Mouse (Mus musculus) right cerebral cortex, postnatal 14 days (tissue): ENCODE measurements at regions not wholly inside any gene's neighbourhood (a gene's known extent, or its start where the extent isn't known, plus 50 kb on each side); places are given as distances from the start of the nearest gene placed in this dataset.
"Not testable (repeated sequence)": the region's sequence is repeated elsewhere in the genome, so short reads cannot be mapped to it uniquely, and the experiment has no call there.

Experiments used
- DNase-seq: peaks from one replicate; pipeline ENCODE4 v3.0.0; 2022

DNA sequence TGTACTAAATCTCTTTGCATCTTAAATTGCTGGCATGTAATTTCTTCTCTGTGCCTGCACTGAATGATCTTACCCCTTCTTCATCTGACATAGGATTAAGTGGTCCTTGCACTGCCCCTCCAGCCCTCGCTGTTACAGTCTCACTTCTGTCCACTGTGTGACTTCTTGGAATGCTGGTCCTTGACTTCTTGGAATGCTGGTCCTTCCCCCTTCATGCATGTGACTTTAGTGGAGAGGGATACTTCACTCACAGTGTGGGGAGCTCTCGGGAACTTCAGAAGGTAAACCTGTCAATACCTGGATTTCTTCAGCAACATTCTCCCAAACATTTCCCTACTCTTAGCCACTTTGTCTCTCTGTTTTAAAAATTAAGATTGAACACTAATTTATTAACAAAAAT is 91.0 kb upstream of the Cdk6 start:
- DNase-seq = no peak

GRCm38 (mm10) chr5:3260289-3260688 is 81.0 kb upstream of the Cdk6 start:
- no peak for DNase-seq

DNA sequence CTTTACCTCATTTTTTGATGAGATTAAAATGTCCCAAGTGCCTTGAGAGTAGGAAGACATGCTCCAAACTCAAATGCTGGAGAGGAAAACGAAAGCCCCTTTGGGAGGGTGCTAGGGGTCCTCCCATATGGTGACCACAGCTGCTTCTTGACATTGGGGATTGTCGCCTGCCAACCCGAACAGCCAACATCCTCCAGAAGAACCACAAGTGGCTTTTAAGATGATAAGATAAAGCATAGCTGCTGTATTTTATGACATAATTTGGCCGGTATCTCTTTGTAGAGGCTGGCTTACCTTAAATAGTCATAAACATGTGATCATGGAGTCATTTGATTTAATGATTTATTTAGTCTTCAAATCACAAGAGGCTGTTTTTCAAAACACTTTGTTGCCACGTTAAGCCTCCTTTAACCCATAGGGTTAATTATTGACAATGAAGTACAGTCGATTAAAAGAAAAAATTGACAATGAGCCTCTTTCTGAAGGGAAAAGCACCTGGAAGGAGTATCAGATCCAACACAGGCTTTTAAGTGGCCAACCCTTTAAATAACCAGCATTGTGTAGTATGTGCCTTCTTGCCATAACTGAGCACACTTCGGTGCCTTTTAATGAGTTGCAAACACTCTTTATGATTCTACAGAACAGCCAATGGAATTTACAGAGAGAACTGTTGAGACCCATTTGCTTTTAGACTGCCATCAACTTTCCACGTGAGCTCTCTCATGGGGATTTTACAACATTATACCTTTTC is 76.1 kb upstream of the Cdk6 start:
- not testable (repeated sequence) for DNase-seq

GRCm38 (mm10) chr5:3267021-3267420 is 74.3 kb upstream of the Cdk6 start:
- no peak for DNase-seq

DNA sequence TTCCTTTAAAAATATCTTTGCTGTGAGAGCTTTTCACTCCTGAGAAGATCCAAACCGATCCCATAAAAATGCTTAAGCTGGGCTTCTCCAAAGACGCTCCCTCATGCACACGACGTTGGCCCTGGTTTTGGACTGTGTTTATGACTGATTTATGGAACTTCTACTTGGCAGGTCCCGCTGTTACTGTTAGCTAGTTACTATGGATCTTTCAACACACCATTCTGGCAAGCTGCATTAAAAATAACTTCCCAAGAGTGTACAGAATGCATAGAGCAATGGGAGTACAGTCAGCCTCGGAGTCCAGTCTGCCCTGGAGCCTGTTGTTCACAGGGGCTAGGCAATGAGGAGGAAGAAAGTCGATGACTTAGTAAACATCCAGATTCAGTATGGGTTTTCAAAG is 71.5 kb upstream of the Cdk6 start:
- DNase-seq = no peak

GRCm38 (mm10) chr5:3273140-3273539 is 68.1 kb upstream of the Cdk6 start:
- DNase-seq = not testable (repeated sequence)

DNA sequence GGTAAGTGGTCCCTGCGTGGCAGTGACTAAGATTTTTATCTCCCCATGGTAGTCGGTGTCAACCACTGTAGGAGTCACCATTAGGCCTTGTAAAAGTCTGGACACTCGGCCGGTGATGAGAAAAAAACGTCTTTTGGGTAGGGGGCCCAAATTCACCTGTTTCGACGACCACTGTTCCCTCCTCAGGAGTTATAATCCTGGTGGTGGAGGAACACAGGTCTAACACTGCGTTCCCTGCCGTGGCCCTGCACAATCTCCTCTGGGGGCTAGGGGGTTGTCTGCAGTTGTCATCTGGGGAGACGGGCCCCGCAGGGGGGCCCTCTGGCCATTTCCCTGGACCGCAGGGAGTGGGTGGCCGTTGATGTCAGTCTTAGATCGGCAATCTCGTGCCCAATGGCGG is 64.0 kb upstream of the Cdk6 start:
- DNase-seq = not testable (repeated sequence)

GRCm38 (mm10) chr5:3278956-3279355 is 62.3 kb upstream of the Cdk6 start:
- DNase-seq = not testable (repeated sequence)

DNA sequence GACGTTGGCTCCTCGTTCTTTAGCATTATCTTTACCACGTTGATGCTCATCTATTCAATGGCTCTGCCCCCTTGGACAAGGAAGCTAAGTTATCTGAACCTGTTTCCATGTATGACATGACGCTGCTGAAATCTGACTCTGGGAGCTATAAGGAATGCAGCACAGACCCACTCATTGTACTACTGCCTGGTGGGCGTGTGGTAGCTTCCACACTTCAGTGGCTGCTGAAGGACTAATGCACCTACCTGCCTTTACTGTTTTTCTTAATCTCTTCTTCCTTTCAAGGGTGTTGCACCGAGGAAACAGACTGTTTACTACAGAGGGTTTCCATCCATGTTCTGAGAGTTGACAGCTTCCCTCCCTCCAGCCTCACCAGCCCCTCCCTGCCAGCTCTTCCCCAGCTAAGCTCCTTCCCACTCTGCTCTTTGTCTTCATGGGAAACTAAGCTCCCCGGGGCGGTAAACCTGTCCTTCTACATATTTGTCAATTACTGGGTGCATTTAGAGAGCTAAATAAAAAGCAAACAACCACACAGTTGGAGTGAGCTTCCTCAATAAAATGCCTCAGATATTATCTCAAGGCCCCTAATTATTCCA is 59.3 kb upstream of the Cdk6 start:
- DNase-seq = not testable (repeated sequence)

- no peak for DNase-seq
Observed at GRCm38 (mm10) chr5:3283083-3283482, 58.2 kb upstream of the Cdk6 start.

DNA sequence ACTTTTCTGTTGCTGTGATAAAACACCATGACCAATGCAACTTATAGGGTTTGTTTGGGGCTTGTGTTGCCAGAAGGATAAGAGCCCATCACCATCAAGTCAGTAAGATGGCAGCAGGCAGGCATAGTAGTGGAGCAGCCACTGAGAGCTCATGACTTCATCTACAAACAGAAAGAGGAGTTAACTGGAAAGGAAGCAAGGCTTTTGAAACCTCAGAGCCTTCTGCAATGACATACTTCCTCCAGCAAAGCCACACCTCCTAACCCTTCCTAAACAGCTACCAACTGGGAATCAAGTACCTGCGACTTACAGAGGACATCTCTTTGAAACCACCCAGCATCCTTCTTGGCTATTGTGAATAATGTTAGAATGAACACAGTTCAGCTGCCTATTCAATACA is 57.0 kb upstream of the Cdk6 start:
- DNase-seq = not testable (repeated sequence)

DNA sequence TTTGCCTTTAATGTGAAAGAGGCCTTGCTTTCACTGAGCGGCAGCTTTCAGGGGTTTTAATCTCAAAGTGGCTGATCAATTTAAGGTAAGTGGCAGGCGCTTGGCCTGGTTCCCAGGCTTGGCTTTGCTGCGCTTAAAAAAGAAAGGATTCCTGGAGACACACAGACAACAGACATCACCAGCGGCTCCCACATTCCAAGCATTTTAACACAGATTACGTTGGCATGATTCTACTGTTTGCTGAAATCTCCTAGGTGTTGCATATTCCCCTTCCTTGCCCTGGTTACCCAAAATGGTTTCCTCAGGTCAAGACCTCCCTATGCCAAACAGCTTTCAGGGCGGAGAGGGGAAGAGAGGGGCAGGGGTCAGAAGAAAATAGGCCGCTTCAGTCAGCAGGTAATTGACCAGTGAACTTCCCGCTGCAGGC is 51.3 kb upstream of the Cdk6 start:
- DNase-seq = peak; percentile 18
